Comparison of ENCODE assay signal across 8 mouse cellular contexts in the genomic region with DNA sequence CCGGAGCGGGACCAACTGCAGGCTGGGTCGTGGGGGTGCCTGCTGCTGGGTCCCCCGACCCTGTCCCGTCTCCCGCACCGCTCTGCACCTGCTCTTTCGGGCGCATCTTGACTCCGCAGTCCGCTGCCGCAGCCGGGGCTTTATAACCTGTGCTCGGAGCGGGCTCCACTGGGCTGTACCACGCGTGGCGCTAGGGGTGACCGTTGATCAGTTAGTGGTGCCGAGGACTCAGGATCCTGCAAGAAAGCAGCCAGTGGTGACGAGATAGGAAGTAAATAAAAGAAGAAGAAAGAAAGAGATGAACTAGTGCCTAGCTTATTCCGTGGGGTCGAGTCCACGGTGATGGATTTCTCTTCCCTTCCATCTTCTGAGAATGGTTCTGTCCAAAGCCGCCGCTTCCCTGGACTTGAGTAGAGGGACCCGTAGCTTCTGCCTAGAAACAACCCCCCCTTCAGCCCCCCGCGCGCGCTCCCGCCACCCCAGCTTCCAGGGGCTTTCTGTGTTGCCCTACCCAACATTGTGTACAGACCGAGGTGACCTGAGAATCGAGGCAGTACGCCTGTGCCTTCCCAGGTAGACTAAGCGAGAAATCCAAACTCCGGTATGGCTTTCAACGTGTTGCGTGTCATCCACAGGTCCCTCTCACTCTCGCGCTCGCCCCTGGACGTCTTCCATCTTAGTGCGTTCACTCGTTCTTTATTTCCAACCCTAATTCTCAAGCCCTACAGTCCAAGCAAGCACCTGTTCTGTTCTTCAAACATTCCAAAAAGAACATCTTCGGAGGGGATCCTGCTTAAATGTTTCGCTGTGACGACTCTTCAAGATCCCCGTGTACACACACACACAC. TPM values are rescaled to one million over a fixed set of nuclear protein-coding genes. Genes with fewer than 3 reads are reported as not detected.
DNase-seq lines count a peak whose midpoint lies in the region; ATAC-seq and TF ChIP-seq lines count a peak whose summit lies in the region.

A gene (minus strand): TSS at position 157 of the 847 bp plus-strand sequence.

- peak within 1 kb of the TSS; percentile 56 for H3K9ac ChIP-seq in intestine, embryonic 15.5 days

- H3K36me3 ChIP-seq in intestine, embryonic 15.5 days = no peaks in the 10 kb centered on the region

- WGBS in intestine, embryonic 15.5 days = 2% methylated on average over 49 of the region's 49 CpGs

- DNase-seq in adrenal gland, adult 18-20 months (ENCODE audit: low spot score in 2 of 2) = peak; percentile 70 to 77
- DNase-seq in gastrocnemius, postnatal 25 days = peak; percentile 41
- peak; percentile 75 to 78 for DNase-seq in left cerebral cortex, postnatal 36 days (ENCODE audit: low spot score in 2 of 2)
- peak; percentile 80 to 81 for DNase-seq in right cerebral cortex, postnatal 10 days (ENCODE audit: low spot score in 2 of 2)
- peak; percentile 70 for DNase-seq in yolk sac, embryonic 10.5 days (ENCODE audit: low spot score)

- peak; percentile 66; the same call in 1 of the 2 replicates for TF ChIP-seq POLR2A in cortical plate, adult 2 months (IDR thresholded peaks at IDR 0.05; ENCODE audit: extremely low read depth, insufficient read depth, low read length)

- ATAC-seq in intestine, embryonic 15.5 days = peak; percentile 76
- 0 out of 2 replicates have a peak, but pooled peaks have one; percentile 27 for ATAC-seq in megakaryocyte-erythroid progenitor cell, adult 5-6 weeks (replicated peaks; ENCODE audit: low FRiP score, low TSS enrichment, poor library complexity, severe bottlenecking)

- TF ChIP-seq CTCF in cortical plate, adult 2 months (IDR thresholded peaks at IDR 0.05; ENCODE audit: extremely low read depth, insufficient read depth, low read length) = no peak

- no peak within 1 kb of the TSS for H3K27ac ChIP-seq in cortical plate, adult 2 months (ENCODE audit: insufficient read depth, low read length)
- no peak within 1 kb of the TSS for H3K27ac ChIP-seq in intestine, embryonic 15.5 days

- H3K4me3 ChIP-seq in cortical plate, adult 2 months (ENCODE audit: insufficient read depth, low read length) = peak within 1 kb of the TSS; percentile 65
- peak within 1 kb of the TSS; percentile 66 for H3K4me3 ChIP-seq in intestine, embryonic 15.5 days (replicated peaks)

- H3K4me2 ChIP-seq in intestine, embryonic 15.5 days (replicated peaks) = peak within 1 kb of the TSS; percentile 99

- H3K27me3 ChIP-seq in intestine, embryonic 15.5 days (replicated peaks) = peaks cover 33% of the 10 kb centered on the region

- no peaks in the 10 kb centered on the region for H3K9me3 ChIP-seq in intestine, embryonic 15.5 days

- H3K4me1 ChIP-seq in cortical plate, adult 2 months (ENCODE audit: control insufficient read depth, insufficient read depth, low read length) = peaks cover 3% of the 10 kb centered on the region
- peaks cover 22% of the 10 kb centered on the region for H3K4me1 ChIP-seq in intestine, embryonic 15.5 days (replicated peaks)

- intact Hi-C loops in left cerebral cortex, postnatal 36 days (cut with DNase I) = loop anchor here (5.0 to 10.0 kb wide), 3 partner anchors 34 to 339 kb away; a partner anchor contains a TSS

RNA-seq across cellular contexts. Expression of the gene that starts here (rescaled TPM):
- total RNA-seq in adrenal gland, adult 18-20 months (2021) = 10 to 100 TPM; 46.9 to 49.7 TPM
- polyA plus RNA-seq in cortical plate, adult 2 months (2012; rRNA removed) = 76.5 and 83.3 TPM in 2 replicates
- under 1 TPM; 0.27 to 0.28 TPM for total RNA-seq in gastrocnemius, postnatal 25 days (2021)
- polyA plus RNA-seq in intestine, embryonic 15.5 days (2015; fragmentation: Nextera tagmentation; extraction: Ambion mirVana) = 13.9 and 15.5 TPM in 2 replicates
- total RNA-seq in left cerebral cortex, postnatal 36 days (2021) = 100 to 1,000 TPM in 1 of 2 experiments, 10 to 100 TPM in 1; 88.1 to 173 TPM
- not detected in 2 replicates for total RNA-seq in megakaryocyte-erythroid progenitor cell, adult 5-6 weeks (2014; fragmentation: Nextera tagmentation)
- total RNA-seq in megakaryocyte-erythroid progenitor cell, adult 5-6 weeks (2017) = not detected in 2 replicates

Comparison
In these comparisons a context has a peak if more than half of its experiments do, and no peak if none do; other contexts are left out.
1. RNA of the gene that starts here (total RNA-seq): 88.1 to 173 TPM in left cerebral cortex, postnatal 36 days and 46.9 to 49.7 TPM in adrenal gland, adult 18-20 months; 0.27 to 0.28 TPM in gastrocnemius, postnatal 25 days and not detected in megakaryocyte-erythroid progenitor cell, adult 5-6 weeks; every median in the first group is over 10 times any median in the second.
2. Peak in DNase-seq in gastrocnemius, postnatal 25 days; RNA of the gene not detected or under 1 TPM.
3. Peak in ATAC-seq in megakaryocyte-erythroid progenitor cell, adult 5-6 weeks; RNA of the gene not detected or under 1 TPM.
4. Peak in every context shown above with its lines, with median percentiles within 50 percentile points of each other: DNase-seq.